Mouse (Mus musculus) monocyte, adult 2 months (primary cell): ENCODE results near the gene Kng1.

Source experiments
- DNase-seq, 2 experiments: peaks; one replicate each; pipeline ENCODE4 v3.0.0; 2022; ENCODE audit warnings: low spot score in 2 of 2, low read depth in 1 of 2

The Kng1 gene

DNA sequence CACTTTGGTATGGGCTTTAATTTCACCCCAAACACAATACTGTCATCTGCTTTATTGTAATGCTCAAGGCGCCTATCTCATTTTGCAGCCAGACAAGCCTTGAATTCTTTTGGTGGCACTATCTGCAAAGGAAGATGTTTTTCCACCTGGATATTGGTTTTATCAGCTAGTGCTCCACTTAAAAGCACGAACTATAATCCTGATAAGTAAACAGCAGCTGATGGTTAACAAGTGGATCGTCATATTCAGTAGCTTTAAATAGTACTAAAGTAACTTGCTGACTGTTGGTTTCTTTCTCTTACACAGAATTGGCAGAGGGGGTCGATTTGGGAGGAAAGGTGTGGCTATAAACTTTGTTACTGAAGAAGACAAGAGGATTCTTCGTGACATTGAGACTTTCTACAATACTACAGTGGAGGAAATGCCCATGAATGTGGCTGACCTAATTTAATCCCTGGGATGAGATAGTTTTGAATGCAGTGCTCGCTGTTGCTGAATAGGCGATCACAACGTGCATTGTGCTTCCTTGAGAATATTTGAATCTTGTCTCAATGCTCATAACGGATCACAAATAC lies 55.3 kb downstream of the Kng1 start:
- no peak for DNase-seq

DNA sequence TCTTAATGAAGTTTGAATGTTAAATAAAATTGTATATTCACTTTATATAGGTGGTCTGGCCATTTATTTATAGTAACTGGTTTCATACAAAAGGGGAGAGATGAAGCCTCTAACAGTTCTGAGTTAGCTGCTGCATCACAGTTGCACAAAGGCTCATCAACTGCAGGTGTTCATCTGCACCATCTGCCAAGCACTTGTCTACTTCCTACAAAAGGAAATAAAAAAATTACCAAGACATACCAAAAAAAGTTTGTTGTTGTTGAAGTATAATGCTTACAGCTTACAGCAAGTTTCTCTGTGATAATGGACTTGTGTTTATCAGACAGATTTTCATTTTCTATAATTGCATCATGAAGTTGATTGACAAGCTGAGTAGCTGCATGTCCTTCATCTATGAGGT lies 56.2 kb downstream of the Kng1 start:
- no peak for DNase-seq

DNA sequence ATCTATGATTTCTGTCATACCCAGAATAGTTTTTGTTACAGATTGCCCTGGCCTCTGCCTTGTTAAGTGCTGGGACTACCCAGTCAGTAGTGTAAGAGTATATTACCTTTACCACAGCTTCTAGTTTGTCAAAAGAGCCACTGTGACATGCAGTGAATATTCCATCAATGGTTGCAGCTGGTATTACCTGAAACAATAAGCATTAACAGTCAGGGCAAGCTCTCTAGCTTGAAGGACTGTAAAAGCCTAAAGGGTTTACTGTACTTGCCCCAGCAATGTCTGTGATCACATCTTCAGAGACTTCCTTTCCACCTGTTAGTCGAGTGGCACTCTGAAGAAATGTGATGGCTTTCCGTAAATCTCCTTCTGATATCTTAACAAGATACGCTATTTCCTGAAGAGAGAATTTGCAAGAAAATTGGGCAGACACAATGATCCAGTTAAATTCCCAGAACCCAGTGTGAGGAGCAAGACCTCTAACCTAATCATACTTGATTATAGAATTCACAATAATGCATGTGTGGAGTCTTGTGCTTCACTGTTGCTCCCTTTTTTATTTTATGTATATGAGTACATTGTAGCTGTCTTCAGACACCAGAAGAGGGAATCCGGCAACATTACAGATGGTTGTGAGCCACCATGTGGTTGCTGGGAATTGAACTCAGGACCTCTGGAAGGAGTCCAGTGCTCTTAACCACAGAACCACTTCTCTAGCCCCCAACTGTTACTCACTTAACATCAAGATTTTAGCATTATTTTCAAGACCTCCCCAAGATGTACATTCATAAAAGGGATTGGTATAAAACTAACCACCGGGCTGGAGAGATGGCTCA lies 56.9 kb downstream of the Kng1 start:
- DNase-seq: no peak

DNA sequence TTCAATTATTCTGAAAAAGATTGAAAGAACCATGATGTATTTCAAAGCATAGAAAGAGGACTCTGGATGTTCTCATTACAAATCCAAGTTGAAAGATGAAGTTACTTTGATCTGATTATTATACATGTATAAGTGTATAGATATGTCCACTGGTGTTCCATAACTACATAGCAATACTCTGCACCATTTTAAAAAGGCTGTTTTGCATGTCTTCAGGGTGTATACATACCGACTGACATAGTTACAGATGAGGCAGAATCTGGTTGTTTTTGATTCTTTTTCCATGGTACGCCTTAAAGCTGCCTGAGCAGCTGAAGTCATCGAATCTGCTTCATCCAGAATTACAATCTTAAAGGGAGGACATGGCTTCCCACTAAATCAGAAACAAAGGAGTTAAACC lies 57.8 kb downstream of the Kng1 start:
- DNase-seq: no peak

DNA sequence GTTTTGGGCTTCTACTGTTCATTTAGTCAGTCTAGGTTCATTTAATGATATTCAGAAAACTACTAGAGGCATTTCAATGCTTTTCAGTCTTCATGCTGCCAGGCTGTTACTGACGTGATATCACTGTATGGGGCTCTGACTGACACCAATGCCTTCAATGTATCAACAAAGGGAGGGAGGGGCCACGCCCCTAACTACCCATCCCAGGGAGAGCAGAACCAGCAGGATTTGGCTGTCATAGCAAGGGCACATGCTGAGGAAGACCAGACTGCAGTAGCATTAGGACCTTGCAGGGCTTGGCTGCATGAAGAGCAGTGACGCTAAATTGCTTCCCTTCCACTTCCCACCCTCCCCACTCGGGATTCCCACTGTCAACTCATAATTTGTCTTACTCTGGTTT lies 59.5 kb downstream of the Kng1 start:
- DNase-seq: no peak

DNA sequence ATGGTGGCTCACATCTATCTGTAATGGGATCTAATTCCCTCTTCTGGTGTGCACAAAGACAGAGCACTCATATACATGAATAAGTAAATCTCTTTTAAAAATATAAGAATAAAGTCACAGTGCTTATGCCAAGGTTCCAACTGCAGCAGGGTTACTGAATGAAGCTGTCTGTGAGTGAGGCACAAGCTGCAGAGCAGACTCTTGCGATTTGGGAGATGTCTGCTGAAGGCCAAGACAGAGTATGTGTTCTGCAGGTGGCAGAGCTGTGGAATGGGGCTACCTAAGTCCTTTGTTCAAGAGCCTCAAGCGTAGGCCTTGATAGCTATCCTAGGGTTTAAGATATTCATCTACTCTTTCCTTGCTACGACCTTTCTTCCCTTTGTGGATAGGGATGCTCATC lies 64.8 kb downstream of the Kng1 start:
- DNase-seq: no peak

DNA sequence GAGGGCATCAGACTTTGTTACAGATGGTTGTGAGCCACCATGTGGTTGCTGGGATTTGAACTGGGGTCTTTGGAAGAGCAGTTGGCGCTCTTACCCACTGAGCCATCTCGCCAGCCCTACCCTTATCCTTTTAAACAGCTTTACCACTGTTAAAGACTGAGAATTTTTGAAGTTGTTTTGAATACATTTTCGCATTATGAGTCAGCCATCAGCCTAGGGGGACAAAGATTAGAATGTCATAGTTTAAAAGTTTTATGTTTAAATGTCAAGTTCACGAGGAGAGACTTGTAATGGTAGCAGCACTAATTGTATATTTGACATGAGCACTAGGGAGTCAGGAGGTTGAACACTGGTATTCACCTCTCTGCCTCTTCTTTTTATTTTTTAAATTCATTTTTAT lies 65.4 kb downstream of the Kng1 start:
- no peak for DNase-seq

DNA sequence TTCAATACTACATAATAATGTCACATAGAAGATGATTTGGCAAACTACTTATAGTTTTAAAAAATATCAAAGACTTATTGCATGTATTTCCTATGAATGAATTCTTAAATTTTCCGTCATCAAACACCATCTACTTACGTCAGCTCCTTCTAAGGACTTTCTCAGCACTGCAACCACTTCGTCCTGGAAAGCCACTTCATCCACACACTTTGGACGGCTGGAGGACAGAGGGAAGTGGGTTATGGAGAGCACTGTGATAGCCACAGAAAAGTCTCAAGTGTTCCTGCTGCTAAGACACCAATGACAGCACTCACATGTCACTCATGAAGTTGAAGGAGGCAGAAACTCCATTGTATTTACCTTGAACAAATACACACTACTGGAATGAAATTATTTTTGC lies 66.7 kb downstream of the Kng1 start:
- no peak for DNase-seq

DNA sequence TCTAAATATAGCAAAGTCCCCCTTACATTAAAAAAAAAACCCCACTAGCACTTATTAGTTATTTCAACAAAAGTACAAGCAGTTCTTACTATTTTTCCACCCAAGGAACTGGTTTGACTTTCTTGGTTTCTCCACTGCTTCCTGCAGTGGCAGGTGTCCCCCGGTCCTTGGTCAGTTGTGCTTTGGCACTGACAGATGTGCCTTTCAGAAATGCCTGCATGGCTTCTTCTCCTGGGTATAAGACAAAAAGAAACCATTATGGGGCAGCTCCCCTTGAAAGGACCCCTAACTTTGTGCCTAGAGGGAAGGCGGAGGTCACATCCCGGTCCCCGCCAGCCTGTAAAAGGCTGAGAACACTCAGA lies 69.6 kb downstream of the Kng1 start:
- DNase-seq: no peak

DNA sequence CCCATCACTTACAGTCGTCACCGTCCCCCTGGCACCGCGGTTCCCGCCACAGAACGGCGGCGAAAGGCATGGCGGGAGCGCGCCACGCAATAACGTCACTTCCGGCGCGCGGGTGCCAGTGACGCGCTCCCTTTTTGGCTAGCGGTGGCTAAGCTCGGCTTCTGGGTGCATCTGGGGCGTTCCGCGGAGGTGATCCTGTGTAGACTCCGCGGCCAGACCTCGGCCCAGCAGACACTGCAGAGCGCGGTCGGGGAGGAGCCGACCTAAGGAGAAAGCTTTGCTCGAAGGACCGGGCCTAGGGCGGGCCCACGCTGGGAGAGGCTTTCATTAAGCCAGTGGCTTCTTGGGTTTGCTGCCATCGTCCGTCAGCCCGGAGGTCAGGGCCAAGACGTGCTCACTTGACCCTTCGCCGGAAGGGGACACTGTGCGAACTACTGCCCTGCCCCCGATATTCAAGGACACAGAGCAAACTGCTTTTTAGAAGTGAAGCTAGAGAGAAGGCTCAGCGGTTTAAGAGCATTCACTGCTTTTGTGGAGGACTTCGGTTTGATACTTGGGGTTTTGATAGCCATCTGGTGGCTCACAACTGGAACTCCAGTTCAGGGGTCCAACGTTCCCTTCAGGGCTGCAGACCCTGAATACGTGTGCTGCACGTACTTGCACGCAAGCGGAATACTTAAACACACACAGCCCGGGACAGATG lies 70.2 kb downstream of the Kng1 start, which contains the start of gene Rfc4:
Gene Rfc4 (minus strand): TSS at position 65 of the 703 bp plus-strand sequence.
- peak; percentile 79 to 85 for DNase-seq

DNA sequence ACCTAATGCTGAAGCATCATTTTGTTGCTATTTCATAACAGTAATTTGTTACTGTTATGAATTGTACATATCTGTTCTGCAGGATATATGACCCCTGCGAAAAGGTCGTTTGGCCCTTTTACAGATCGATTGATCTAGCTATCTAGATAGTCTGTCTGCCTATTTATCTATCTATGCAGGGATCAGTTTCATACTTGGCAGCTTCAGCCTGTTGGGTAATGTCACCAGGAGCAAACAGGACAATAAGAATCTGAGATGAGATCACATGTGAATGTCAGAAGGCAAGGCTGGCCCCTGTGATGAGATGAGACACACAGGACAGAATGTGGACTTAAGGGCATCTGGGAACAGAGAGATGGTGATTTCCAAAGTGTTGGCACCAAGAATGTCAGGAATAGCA lies 72.6 kb downstream of the Kng1 start:
- DNase-seq: no peak
